Mouse (Mus musculus) naive thymus-derived CD4-positive, alpha-beta T cell, adult 5 months (primary cell): ENCODE data around the gene Flg2. TPM values are rescaled to one million over a fixed set of nuclear protein-coding genes. Genes with fewer than 3 reads are reported as not detected.

Experiments used
- polyA plus RNA-seq: library from polyadenylated mRNA; unstranded; fragments of 100-300 nt; shearing (Covaris generic); gene quantifications from one replicate; pipeline ENCODE4 v1.2.1, GENCODE M21; 2017

Flg2 gene
- not detected for polyA plus RNA-seq

DNA sequence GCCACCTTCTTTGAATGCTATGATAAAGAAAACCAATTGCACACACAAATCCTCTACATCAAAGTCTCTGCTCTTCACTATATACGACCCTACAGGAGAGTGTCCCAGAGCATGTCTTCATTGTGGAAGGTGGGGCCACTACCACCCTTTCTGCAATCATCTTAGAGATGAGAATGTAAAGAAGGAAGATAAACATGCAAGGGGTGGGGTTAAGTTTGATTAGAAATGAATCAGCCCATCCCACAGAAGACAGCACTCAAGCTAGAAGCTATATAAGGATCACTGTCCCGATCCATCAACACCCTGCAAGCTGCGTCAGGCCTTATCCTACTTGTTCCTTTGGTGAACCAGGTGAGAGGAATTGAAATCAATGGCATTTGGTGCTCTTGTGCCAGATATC, at the start of gene Flg2:
Flg2 (plus strand) TSS at position 301 of the 400 bp plus-strand sequence.

Other genes with a start within 250 kb of the Flg2 start
- not detected for gene Lce3d, start 239.9 kb upstream of the Flg2 start, polyA plus RNA-seq
- gene Lce3e, start 230.2 kb upstream of the Flg2 start, polyA plus RNA-seq = not detected
- gene Lce3f, start 205.1 kb upstream of the Flg2 start, polyA plus RNA-seq = not detected
- gene Crct1, start 181.6 kb upstream of the Flg2 start, polyA plus RNA-seq = not detected
- gene Lce1m, start 178.2 kb upstream of the Flg2 start, polyA plus RNA-seq = not detected
- gene Gm4858, start 128.5 kb upstream of the Flg2 start, polyA plus RNA-seq = not detected
- not detected for gene Crnn, start 52.5 kb upstream of the Flg2 start, polyA plus RNA-seq
- not detected for gene Flg, start 76.2 kb downstream of the Flg2 start, polyA plus RNA-seq
- not detected for gene Hrnr, start 122.5 kb downstream of the Flg2 start, polyA plus RNA-seq
- gene Rptn, start 196.4 kb downstream of the Flg2 start, polyA plus RNA-seq = not detected
- gene Tchh, start 245.1 kb downstream of the Flg2 start, polyA plus RNA-seq = not detected